Mouse (Mus musculus) lung, postnatal 0 days (tissue): ENCODE data around the gene Plpp3. TPM values are rescaled to one million over a fixed set of nuclear protein-coding genes. Genes with fewer than 3 reads are reported as not detected.

Experiments
- ATAC-seq: fragments of 200-750 bp; cut with Nextera tagmentation; 2 replicates; pipeline ENCODE4 v1.8.0; 2017; ENCODE audit warnings: moderate library complexity
- DNase-seq: peaks from one replicate; pipeline ENCODE4 v3.0.0-alpha.2; 2016; ENCODE audit warnings: low spot score
- H3K27ac ChIP-seq: fragments of 300-500 bp; sonication (generic); 2 replicates; pipeline ENCODE4 v1.5.1; 2014; ENCODE audit warnings: antibody characterized with exemption, mild to moderate bottlenecking, low read length, mixed read lengths
- H3K27me3 ChIP-seq: fragments of 300-500 bp; sonication (generic); replicated peaks from 2 replicates; pipeline ENCODE4 v1.6.1; 2014; ENCODE audit warnings: low read length, mixed read lengths; ENCODE audit not compliant: insufficient read depth
- H3K36me3 ChIP-seq: fragments of 300-500 bp; sonication (generic); 2 replicates; pipeline ENCODE4 v1.6.1; 2014; ENCODE audit warnings: low read length, mixed read lengths; ENCODE audit not compliant: insufficient read depth
- H3K4me1 ChIP-seq: fragments of 300-500 bp; sonication (generic); 2 replicates; pipeline ENCODE4 v1.6.1; 2014; ENCODE audit warnings: antibody characterized with exemption, low read depth, low read length, mixed read lengths; ENCODE audit not compliant: insufficient read depth
- H3K4me2 ChIP-seq: fragments of 300-500 bp; sonication (generic); replicated peaks from 2 replicates; pipeline ENCODE4 v1.6.1; 2014; ENCODE audit warnings: low read depth, mild to moderate bottlenecking, low read length, moderate library complexity, mixed read lengths
- H3K4me3 ChIP-seq: fragments of 300-500 bp; sonication (generic); 2 replicates; pipeline ENCODE4 v1.5.1; 2014; ENCODE audit warnings: low read depth, low read length
- H3K9ac ChIP-seq: fragments of 300-500 bp; sonication (generic); replicated peaks from 2 replicates; pipeline ENCODE4 v1.6.1; 2014; ENCODE audit warnings: low read depth, mild to moderate bottlenecking
- H3K9me3 ChIP-seq: fragments of 300-500 bp; sonication (generic); 2 replicates; pipeline ENCODE4 v1.6.1; 2016; ENCODE audit warnings: low read length, mixed read lengths
- CTCF ChIP-seq: IDR thresholded peaks from 2 replicates; pipeline ENCODE4 v1.5.1; 2016; ENCODE audit warnings: antibody characterized with exemption, mild to moderate bottlenecking
- EP300 ChIP-seq: IDR thresholded peaks from 2 replicates; pipeline ENCODE4 v1.6.1; 2016; ENCODE audit warnings: antibody characterized with exemption, mild to moderate bottlenecking, control low read depth
- WGBS: fragments of 180-500 bp; shearing (Covaris S2); extraction: QIAGEN DNeasy Blood & Tissue Kit; methylation state at CpG from one replicate; pipeline ENCODE4 v1.1.7; 2014; 5-methylcytosine and 5-hydroxymethylcytosine counted together
- polyA plus RNA-seq: library from polyadenylated mRNA; unstranded; fragments of >200 nt; fragmentation: Nextera tagmentation; extraction: Ambion mirVana; gene quantifications from 2 replicates; pipeline ENCODE4 v1.2.1, GENCODE M21; 2015

Plpp3 gene
- polyA plus RNA-seq, 1 experiment from 2014 or later = 134 TPM

DNA sequence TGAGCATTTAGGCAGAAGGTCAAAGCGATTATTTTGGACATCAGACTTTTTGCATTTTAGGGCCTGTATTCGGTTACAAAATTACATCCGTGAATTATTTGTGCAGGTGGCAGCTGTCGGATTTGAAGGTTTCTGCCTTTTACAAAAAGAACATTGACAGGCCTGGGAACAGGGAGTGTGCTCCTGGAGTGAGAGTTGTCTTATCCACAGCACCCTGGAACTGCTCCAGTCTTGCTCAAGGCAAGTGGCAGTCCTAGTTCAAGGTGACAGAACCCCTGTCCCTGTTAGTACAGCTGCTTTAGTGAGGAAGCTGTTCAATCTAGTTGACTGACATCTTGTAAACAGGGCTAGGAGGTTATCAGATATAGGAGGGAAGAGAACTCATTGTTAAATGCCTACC, 27.3 kb downstream of the Plpp3 start:
- no peak for DNase-seq

DNA sequence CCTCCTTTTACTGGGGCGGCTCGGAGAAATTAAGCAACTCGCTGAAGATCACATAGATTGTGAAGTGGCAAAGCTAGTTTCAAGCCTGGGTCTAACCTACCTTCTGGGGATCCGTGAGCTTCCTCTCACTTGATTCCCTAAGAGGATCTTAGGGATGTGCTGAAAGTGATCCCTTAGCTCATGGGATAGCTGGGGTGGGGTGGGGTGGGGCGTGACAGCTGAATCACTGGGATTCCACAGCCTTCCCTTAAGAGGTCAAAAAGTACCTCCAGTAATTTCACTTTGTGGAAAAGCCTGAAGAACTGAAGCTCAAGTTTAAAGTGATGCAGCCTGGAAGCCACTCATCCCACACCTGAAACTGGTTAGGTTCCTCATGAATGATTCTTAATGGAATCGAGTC, 27.8 kb downstream of the Plpp3 start:
- no peaks in the 10 kb centered on the region for H3K36me3 ChIP-seq
- WGBS = 65% methylated on average over 6 of the region's 6 CpGs
- no peak overlapping the region for H3K9ac ChIP-seq
- TF ChIP-seq EP300 (no peak), CTCF (no peak)
- DNase-seq = no peak
- no peak overlapping the region for H3K4me3 ChIP-seq
- no peak overlapping the region for H3K4me2 ChIP-seq
- H3K27me3 ChIP-seq = no peaks in the 10 kb centered on the region
- no peaks in the 10 kb centered on the region for H3K9me3 ChIP-seq
- no peak overlapping the region for H3K27ac ChIP-seq
- ATAC-seq = no peak
- H3K4me1 ChIP-seq = peaks cover 13% of the 10 kb centered on the region; the same call in 1 of the 2 replicates

More for the DNA sequence above, 27.3 kb downstream of the Plpp3 start:
- Histone ChIP-seq H3K27me3 (no peaks in the 10 kb centered on the region), H3K27ac (no peak overlapping the region), H3K4me3 (no peak overlapping the region), H3K9me3 (no peaks in the 10 kb centered on the region), H3K4me1 (peaks cover 9% of the 10 kb centered on the region; the same call in 1 of the 2 replicates), H3K9ac (no peak overlapping the region), H3K36me3 (no peaks in the 10 kb centered on the region), H3K4me2 (no peak overlapping the region)
- ATAC-seq = no peak
- 75% methylated on average over 4 of the region's 4 CpGs for WGBS
- TF ChIP-seq EP300 = no peak
- TF ChIP-seq CTCF = no peak

DNA sequence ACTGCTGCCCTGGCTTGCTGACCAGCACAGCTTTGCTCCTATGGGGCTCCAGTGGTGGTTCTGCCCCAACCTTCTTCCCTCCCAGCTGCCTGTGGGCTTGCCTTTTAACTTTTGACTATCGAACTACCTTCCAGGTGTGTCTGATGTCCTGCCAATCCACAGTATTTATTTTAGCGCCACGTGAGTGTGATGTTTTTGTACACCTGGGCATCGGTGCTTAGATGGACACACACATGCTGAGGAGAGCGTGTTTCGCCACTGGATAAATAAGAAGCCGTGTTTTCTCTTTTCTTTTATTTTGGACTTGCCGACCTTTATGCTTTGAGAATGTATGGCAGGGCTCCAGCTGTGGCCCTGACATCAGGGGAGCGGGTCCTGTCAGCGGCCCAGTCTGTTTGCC, 29.5 kb downstream of the Plpp3 start:
- 75% methylated on average over 10 of the region's 10 CpGs for whole genome bisulfite sequencing
- no peak overlapping the region for H3K4me2 ChIP-seq

DNA sequence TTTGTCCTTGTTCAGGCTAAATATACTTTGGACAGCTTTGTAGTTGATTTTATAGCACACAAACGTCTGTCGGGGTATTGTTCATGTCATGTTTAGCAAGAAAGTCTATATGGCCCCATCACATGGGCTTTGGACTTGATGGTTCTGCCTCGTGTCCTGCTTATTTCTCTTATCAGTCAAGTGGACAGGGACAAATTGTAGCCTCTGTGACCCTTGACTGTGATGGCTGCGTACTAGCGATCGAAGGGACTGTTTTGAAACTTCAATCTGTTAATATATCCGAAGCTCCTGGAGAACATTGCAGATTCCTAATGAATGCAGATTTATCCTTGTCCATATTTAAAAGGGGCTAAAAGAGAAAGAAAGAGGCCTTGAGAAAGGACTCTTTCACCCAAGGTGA, 30.7 kb downstream of the Plpp3 start:
- no peaks in the 10 kb centered on the region for H3K9me3 ChIP-seq
- TF ChIP-seq CTCF = no peak
- no peak for TF ChIP-seq EP300
- H3K4me3 ChIP-seq = no peak overlapping the region
- peaks cover 26% of the 10 kb centered on the region; the same call in 1 of the 2 replicates for H3K4me1 ChIP-seq
- 68% methylated on average over 7 of the region's 7 CpGs for WGBS
- no peak overlapping the region for H3K9ac ChIP-seq
- H3K36me3 ChIP-seq = no peaks in the 10 kb centered on the region
- no peak for ATAC-seq
- no peak overlapping the region for H3K27ac ChIP-seq
- no peak for DNase-seq
- no peaks in the 10 kb centered on the region for H3K27me3 ChIP-seq
- H3K4me2 ChIP-seq = no peak overlapping the region

More for the DNA sequence above, 29.5 kb downstream of the Plpp3 start:
- no peak for DNase-seq
- no peak for ATAC-seq
- H3K4me1 ChIP-seq = peaks cover 25% of the 10 kb centered on the region; the same call in 1 of the 2 replicates
- TF ChIP-seq EP300 = no peak
- no peak for TF ChIP-seq CTCF
- no peak overlapping the region for H3K27ac ChIP-seq
- no peak overlapping the region for H3K9ac ChIP-seq
- H3K9me3 ChIP-seq = no peaks in the 10 kb centered on the region
- H3K36me3 ChIP-seq = no peaks in the 10 kb centered on the region
- no peak overlapping the region for H3K4me3 ChIP-seq
- H3K27me3 ChIP-seq = no peaks in the 10 kb centered on the region

DNA sequence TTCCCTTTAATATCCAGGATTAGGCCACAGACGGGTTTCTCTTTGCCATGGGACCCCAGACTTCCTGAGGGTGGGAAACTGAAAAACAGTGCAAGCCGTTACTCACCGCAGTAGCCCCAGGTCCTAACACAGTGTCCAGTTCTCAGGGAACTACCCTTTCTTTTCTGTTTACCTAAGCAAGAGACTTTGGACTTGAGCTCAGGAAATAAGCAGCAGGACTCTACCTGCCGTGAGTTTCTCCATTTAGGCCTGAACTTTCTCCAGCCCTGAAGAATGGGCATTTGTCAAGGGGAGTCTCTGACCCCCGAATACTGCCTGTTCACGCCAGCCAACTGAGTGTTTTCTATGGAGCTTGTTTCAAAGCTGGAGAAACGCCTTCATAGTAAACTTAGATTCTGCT, 31.7 kb downstream of the Plpp3 start:
- H3K27ac ChIP-seq = no peak overlapping the region
- H3K9ac ChIP-seq = no peak overlapping the region
- DNase-seq (no peak), ATAC-seq (no peak)
- no peaks in the 10 kb centered on the region for H3K27me3 ChIP-seq
- H3K4me3 ChIP-seq = no peak overlapping the region
- WGBS = 51% methylated on average over 7 of the region's 7 CpGs
- no peaks in the 10 kb centered on the region for H3K9me3 ChIP-seq
- no peaks in the 10 kb centered on the region for H3K36me3 ChIP-seq
- no peak overlapping the region for H3K4me2 ChIP-seq
- TF ChIP-seq CTCF = no peak
- TF ChIP-seq EP300 = no peak
- H3K4me1 ChIP-seq = peaks cover 26% of the 10 kb centered on the region; the same call in 1 of the 2 replicates

DNA sequence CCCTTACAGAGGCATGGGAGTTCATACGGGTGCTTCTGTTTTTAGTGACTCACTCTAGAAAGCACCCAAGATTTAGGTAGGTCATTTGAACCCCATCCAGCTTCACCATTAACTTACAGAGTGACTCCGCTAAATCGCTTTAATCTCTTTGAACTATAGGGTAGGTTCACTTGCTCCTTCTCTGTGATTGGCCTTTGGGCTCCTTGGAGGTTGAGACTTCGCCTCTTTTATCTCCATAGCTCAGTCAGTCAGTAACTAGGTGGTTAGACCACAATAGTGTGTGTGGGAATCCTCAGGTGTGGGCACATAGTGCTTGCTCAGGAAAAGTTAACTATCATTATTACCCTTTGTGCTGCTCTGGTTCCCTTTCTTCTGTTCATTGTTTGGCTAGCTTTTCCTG, 33.7 kb downstream of the Plpp3 start:
- H3K4me1 ChIP-seq = peaks cover 23% of the 10 kb centered on the region; the same call in 1 of the 2 replicates
- TF ChIP-seq CTCF = no peak
- TF ChIP-seq EP300 = no peak
- H3K27ac ChIP-seq = no peak overlapping the region
- no peak overlapping the region for H3K4me3 ChIP-seq
- no peaks in the 10 kb centered on the region for H3K9me3 ChIP-seq
- no peak for ATAC-seq
- H3K27me3 ChIP-seq = no peaks in the 10 kb centered on the region
- no peak for DNase-seq
- H3K36me3 ChIP-seq = no peaks in the 10 kb centered on the region
- no peak overlapping the region for H3K4me2 ChIP-seq
- WGBS = 63% methylated on average over 4 of the region's 4 CpGs
- no peak overlapping the region for H3K9ac ChIP-seq

DNA sequence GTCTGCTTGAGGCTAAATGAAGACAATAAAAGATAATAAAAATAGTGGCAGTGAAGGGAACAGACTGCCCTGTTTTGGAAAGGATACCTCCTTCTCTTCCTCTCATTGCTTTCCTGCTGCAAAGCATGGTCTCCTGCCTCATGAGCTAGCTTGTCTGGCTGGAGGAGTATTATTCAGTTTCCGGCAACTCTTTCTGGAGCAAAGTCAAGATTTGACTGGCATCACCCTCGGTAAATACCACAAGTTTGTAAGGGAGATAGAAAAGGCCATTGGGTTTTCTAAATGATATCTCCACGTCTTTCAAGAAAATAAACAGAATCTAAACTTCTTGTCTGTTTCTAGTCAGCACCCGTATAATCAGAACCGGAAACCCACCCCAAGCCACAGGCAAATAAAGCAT, 34.4 kb downstream of the Plpp3 start:
- 30% methylated on average over 5 of the region's 5 CpGs for WGBS
- no peak overlapping the region for H3K9ac ChIP-seq
- no peak for TF ChIP-seq CTCF
- TF ChIP-seq EP300 = no peak
- no peaks in the 10 kb centered on the region for H3K9me3 ChIP-seq
- no peak overlapping the region for H3K4me2 ChIP-seq
- H3K4me3 ChIP-seq = no peak overlapping the region
- ATAC-seq = no peak
- H3K36me3 ChIP-seq = no peaks in the 10 kb centered on the region
- no peak overlapping the region for H3K27ac ChIP-seq
- peaks cover 23% of the 10 kb centered on the region; the same call in 1 of the 2 replicates for H3K4me1 ChIP-seq
- no peak for DNase-seq
- H3K27me3 ChIP-seq = no peaks in the 10 kb centered on the region
